Mouse (Mus musculus) leukemia stem cell, adult 10-12 weeks (primary cell): ENCODE measurements around the gene Creg2. TPM values are rescaled to one million over a fixed set of nuclear protein-coding genes. Genes with fewer than 3 reads are reported as not detected.

Experiments
- polyA plus RNA-seq: library from polyadenylated mRNA; stranded (reverse); fragments of >175 nt; gene quantifications from 2 replicates; pipeline ENCODE4 v1.2.3, GENCODE M21; 2012; ENCODE audit warnings: low replicate concordance

Creg2 gene
- 0.06 and 0.37 TPM in 2 replicates for polyA plus RNA-seq

GRCm38 (mm10) chr1:39651241-39651548, at the start of gene Creg2:
TSS of gene Creg2 (minus strand) at chr1:39651474.

GRCm38 (mm10) chr1:39577253-39577705, 74.0 kb downstream of the Creg2 start, which contains the start of gene Rnf149:
TSS of gene Rnf149 (minus strand) at chr1:39577405.

Other genes with a start within 250 kb of the Creg2 start
- gene Tbc1d8, start 172.7 kb downstream of the Creg2 start, polyA plus RNA-seq, result 2.4 and 2.8 TPM in 2 replicates
- 95.3 and 110 TPM in 2 replicates for gene Cnot11, start 116.5 kb downstream of the Creg2 start, polyA plus RNA-seq
- 18.7 and 25.7 TPM in 2 replicates for gene Rnf149, start 74.1 kb downstream of the Creg2 start, polyA plus RNA-seq
- not detected in 2 replicates for gene Rfx8, start 69.5 kb upstream of the Creg2 start, polyA plus RNA-seq
- gene Gm3646, start 153.9 kb upstream of the Creg2 start, polyA plus RNA-seq, result not detected in 2 replicates
- gene Map4k4, start 249.4 kb upstream of the Creg2 start, polyA plus RNA-seq, result 15.2 and 16.1 TPM in 2 replicates